Mouse (Mus musculus): ENCODE measurements around the gene Gm11639.
"Not testable (repeated sequence)": the region's sequence is repeated elsewhere in the genome, so short reads cannot be mapped to it uniquely, and the experiment has no call there.

Gm11639 gene

DNA sequence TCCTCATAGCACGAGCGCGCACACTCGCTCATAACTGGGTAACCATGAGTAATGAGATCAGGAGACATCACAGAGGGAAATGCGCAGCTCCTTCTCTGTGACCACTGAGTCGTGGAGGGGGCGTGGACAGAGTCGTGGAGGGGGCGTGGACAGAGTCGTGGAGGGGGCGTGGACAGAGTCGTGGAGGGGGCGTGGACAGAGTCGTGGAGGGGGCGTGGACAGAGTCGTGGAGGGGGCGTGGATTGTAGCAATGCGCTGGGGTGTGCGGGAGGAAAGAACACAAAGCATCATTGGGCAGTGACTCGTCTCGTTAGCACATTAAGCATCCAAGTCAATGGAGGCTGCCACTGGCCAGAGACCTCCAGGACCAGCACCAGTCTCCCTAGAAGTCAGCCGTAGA lies 426.9 kb downstream of the Gm11639 start:
- in situ Hi-C loops (cut with MboI, MseI): not testable (repeated sequence)

DNA sequence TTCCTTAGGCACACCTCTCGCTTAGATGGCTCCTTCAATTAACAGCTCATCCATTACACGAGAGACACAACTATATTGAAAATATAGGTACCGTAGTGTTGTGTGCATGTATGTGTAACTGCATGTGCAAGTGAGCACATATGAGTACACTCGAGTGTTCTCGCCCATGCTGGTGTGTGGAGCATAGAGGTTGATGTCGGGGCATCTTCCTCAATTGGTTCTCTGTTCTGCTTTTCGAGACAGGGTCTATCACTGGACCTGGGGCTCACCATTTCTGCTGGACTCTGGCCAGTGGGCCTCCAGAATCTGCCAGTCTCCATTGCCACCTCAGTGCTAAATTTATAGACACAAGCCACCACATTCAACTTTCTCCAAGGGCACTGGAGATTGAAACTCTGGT lies 432.3 kb downstream of the Gm11639 start:
- in situ Hi-C loops (cut with MboI, MseI): no loop called here

DNA sequence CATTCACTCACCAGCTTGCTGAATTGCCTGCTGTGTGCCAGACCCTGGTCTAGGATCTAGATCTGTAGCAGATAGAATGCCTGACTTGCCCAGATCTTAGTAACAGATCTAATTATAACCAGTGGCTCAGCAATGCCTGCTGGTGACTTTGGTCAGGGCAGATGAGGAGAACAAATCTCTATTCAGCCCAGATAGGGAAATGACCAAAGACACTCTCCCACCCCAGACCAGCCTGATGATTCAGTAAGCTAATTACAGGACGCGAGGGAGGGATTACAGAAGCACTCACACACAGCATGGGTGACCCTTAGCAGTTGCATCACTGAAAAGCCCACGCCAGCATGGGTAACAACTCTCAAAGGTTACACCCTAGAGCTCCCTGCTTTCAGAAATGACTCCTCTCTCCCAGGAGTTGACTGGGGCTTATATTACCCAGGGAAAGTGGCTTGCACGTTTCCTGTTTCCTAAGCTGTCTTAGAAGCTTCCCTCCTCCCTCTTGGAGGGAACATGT lies 435.1 kb downstream of the Gm11639 start:
- in situ Hi-C loops (cut with MboI, MseI): no loop called here

DNA sequence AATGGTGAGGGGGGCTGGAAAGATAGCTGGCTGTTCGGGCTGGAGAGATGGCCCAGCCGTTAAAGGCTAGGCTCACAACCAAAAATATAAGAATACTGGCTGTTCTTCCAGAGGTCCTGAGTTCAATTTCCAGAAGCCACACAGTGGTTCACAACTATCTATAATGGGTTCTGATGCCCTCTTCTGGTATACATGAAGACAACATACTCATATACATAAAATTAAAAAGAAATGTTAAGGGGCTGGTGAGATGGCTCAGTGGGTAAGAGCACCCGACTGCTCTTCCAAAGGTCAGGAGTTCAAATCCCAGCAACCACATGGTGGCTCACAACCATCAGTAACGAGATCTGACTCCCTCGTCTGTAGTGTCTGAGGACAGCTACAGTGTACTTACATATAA lies 436.3 kb downstream of the Gm11639 start:
- in situ Hi-C loops (cut with MboI, MseI): not testable (repeated sequence)

DNA sequence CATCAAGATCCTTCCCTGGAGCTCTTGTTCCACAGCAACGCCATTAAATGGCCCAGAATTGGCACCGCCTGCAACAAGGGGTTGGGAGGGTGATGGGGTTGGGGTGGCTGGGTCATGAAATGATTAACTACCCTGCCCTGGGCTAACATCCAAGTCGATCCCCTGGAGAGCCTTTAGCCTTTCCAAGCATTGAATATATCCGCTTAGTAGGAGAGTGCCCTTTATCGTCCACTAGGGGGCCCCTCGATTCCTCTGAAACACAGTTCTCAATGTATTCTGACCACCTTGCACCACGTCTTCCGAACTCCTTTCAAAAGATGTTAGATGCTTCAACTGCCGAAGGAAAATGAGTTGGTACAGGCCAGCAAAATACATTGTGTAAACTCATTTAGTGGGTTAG lies 438.5 kb downstream of the Gm11639 start:
- in situ Hi-C loops (cut with MboI, MseI): no loop called here

DNA sequence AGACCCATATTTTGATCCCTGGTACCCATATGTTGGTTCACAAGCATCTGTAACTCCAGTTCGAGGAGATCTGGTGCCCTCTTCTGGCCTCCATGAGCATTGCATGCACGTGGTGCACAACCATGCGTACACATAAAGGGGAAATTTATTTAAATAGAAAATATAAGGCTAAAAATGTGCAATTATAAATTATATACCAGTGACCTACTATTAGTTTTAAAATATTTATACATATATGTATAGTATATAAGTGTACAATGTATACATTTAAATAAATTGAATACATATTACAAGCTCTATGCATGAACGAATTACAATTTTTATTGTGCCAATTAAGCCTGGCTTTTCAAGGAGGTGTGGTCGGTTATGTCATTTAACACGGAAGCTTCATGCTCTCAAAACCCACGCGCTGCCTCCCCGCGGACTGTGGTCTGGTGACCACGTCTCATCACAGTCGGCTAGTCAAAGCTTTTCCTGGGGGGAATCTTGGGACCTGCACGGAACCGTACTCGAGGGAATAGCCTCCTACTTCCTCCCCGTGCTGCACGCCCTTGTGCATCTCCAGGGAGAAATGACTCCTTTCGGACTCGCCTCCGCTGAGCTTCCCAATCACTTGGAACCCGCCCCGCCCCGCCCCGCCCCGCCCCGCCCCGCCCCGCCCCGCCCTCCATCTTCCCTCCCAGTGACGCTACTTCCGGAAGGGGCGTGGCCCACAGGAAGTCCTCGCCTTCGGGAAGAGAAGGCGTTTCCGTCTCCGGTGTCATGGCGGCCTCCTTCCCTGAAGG lies 440.4 kb downstream of the Gm11639 start, which contains the start of gene Mettl2:
Mettl2 (plus strand) TSS at position 691 of the 785 bp plus-strand sequence.
- in situ Hi-C loops (cut with MboI, MseI): no loop called here

DNA sequence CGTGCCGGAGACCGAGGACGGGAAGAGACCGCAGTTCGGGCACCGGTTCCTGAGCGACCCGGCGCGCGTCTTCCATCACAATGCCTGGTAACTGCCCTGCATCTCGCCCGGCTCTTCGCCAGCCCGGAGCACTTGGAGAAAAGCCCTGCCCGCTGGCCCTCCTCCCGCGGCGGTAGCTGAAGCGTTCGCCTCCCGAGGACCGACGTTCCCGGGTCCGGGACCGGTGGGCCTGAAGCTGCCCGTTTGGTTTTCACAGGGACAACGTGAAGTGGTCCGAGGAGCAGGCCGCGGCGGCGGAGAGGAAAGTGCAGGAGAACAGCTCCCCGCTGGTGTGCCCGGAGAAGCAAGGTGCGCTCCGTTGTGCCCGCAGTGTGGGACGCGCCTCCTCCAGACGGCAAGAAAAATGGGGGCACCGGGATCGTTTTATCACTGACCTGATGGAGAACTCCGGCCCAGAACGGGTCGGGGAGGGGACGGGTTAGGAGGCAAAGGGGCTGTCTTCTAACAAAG lies 441.1 kb downstream of the Gm11639 start:
- in situ Hi-C loops (cut with MboI, MseI): no loop called here

DNA sequence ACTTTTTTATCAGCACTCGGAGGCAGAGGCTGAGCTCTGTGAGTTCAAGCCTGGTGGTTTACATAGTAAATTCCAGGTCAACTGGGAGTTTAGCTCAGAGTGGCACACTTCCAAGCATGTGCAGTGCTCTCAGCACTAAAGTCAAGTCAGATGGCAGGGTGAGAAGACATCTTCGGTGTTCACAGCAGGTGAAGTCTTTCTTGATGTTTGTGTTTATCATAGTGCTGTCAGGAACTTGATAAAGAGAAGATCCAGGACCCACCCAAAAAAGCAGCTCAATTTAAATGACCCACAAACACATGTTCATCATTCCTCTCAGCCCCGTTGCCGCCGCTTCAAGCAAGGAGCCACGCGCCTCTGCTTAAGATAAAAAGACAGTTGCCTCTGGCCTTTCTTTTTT lies 450.2 kb downstream of the Gm11639 start:
- in situ Hi-C loops (cut with MboI, MseI): no loop called here

DNA sequence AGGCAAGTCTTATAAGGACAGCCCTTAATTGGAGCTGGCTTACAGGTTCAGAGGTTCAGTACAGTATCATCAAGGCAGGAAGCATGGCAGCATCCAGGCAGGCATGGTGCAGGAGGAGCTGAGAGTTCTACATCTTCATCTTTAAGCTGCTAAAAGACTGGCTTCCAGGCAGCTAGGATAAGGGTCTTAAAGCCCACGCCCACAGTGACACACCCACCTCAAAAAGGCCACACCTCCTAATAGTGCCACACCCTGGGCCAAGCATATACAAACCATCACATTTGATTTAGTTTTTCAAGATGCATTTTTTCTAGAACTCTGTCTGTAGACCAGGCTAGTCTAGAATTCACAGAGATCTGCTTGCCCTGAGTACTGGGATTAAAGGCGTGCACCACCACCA lies 451.7 kb downstream of the Gm11639 start:
- in situ Hi-C loops (cut with MboI, MseI): not testable (repeated sequence)

DNA sequence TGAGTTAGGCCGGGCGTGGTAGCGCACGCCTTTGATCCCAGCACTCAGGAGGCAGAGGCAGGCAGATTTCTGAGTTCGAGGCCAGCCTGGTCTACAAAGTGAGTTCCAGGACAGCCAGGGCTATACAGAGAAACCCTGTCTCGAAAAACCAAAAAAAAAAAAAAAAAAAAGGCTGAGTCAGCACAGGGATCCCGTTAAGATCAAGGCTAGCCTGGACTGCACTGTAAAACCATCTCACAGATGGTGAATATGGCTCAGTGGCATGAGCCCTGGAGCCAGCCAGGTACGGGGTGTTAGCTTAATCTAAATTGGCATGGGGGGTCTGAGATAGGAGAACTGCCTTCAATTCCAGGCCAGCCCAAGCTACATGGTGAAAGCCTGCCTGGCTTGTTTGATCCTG lies 455.0 kb downstream of the Gm11639 start:
- in situ Hi-C loops (cut with MboI, MseI): loop anchor here (5.0 kb wide), 1 partner anchor 37 kb away; the partner anchor contains the start of gene Tlk2

DNA sequence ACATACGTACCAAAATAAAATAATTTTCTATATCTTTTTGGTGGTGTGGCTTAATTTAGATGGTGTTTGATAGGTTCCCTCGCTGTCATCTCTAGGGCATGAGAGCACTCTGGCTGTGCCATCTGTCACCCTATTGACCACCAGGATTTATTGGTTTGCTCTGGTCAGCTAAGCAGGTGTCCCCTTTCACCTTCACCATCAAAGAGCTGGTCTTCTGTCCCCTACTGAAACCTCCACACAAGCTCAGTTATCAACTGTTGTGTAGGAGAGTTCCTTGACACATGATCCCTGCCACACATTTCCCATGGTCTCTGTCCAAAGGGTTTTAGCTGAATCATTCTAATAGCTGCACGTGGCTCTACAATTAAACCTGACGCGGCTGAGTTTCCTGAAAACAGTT lies 455.6 kb downstream of the Gm11639 start:
- in situ Hi-C loops (cut with MboI, MseI): loop anchor here (5.0 kb wide), 1 partner anchor 36 kb away; the partner anchor contains the start of gene Tlk2

DNA sequence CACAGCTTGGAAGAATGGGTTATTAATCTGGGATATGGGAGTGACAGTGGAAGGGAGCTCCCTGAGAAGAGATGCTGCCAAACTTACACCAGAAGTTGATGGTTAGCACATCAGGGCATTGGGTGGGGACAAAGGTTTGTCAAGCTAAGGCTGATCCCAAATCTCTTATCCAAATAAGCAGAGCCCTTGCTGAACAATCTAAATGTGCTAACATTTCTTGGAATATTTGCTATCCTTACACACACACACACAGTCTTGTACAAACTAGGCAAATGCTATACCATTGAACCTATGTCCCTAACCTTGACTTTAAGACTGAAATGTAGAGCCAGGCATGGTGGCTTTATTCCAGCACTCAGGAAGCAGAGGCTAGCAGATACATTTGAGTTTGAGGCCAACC lies 458.1 kb downstream of the Gm11639 start:
- in situ Hi-C loops (cut with MboI, MseI): loop anchor here (5.0 kb wide), 1 partner anchor 34 kb away; the partner anchor contains the start of gene Tlk2

DNA sequence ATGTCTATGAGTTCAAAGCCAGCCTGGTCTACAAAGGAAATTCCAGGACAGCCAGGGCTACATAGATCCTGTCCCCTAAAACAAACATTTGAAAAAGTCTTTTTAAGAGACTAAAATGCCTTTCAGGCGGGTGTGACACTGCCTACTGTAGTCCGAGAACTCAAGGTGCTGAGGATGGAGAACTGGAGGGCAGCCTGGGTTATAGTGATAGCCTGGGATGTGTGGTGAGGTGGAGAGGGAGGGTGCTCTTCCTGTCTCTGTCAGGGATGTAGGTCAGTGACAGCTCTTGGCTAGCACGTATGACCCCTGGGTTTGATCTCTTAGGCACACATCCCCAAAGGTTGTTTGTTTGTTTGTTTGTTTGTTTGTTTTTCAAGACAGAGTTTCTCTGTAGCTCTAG lies 458.6 kb downstream of the Gm11639 start:
- in situ Hi-C loops (cut with MboI, MseI): loop anchor here (5.0 kb wide), 1 partner anchor 33 kb away; the partner anchor contains the start of gene Tlk2

DNA sequence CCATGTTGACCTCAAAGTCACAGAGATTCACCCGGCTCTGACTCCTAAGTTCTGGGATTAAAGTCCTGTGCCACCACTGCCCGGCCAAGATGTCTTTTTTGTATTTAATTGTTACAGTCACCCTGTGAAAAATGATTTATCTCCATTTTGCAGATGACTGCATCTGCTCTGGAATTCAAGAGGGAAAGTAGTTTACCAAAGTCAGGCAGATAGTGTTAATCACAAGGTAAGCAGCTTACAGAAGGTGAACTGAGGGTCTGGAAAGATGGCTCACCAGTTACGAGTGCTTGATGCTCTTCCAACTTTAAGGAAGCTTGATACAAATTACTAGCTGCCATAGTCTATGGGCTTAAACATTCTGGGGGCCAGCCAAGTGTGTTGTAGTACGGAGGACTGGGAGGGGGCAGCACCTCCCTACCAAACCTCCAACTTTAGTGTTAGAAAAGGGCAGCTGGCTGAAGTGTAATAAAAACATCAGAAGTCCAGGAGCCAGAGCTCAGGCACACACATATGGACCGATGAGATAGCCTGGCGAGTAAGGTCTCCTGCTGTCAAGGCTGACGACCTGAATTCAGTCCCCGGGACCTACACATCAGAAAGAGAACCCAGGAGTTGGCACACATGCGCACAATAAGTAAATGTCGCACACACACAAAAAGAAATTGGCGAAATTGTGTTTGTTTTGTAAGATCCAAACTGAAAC lies 459.2 kb downstream of the Gm11639 start:
- in situ Hi-C loops (cut with MboI, MseI): loop anchor here (5.0 kb wide), 1 partner anchor 33 kb away; the partner anchor contains the start of gene Tlk2

DNA sequence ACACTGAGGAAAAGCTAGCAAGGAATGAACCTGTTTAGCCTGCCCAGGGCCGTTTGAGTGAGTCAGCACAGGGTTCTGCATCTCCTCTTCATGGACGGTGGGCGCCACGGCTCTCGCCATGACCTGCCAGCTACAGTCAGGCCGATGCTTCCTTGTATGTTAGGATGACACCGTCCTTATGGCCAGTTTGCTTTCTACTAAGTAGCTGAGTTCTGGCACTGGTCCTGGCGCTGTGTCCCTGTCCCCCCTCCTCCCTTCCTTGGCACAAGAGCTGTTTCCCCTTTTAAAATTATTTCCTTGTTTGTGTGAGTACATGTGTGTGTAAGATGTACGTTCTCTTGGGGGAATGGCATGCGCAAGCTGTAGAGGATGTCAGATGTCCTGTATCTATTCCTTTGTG lies 459.7 kb downstream of the Gm11639 start:
- in situ Hi-C loops (cut with MboI, MseI): no loop called here

DNA sequence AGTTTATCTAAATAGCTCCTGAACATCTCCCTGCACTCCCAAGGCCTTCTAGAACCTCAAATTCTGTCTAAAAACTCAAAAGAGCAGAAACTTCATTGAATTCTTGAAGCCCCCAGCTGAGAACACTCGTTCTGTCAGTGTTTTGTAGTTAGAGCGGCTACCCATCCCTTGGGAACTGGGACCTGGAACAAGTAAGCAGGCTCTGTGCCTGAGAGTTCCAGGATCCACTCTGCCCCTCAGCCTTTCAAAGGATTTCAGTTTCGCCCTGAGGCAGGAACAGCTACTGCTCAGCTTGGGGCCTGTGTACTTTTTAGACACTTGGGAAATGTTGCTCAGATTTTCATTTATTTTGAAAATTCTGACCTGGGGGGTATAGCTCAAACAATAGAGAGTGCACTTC lies 461.1 kb downstream of the Gm11639 start, which contains the start of gene Gm10842:
Gm10842 (plus strand) TSS at position 301 of the 400 bp plus-strand sequence.
- in situ Hi-C loops (cut with MboI, MseI): no loop called here

DNA sequence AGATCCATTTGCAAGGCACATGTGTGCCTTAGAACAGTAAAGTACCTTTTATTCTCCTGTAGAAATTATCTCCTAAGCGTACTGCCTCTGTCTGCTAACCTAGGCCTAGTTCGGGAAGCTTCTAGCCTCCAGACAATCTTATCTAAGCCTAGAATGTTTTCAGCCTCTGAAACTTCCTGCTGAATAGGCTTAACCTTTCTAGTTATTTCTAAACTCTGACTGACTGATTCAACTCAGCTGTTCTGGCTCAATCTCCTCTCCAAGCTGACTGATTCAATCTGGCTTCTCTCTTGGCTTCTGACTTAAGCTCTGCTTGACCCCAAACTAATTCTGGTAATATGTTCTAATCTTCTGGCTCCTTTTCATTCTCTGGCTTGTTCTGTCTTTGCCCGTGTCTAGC lies 463.8 kb downstream of the Gm11639 start:
- in situ Hi-C loops (cut with MboI, MseI): no loop called here

DNA sequence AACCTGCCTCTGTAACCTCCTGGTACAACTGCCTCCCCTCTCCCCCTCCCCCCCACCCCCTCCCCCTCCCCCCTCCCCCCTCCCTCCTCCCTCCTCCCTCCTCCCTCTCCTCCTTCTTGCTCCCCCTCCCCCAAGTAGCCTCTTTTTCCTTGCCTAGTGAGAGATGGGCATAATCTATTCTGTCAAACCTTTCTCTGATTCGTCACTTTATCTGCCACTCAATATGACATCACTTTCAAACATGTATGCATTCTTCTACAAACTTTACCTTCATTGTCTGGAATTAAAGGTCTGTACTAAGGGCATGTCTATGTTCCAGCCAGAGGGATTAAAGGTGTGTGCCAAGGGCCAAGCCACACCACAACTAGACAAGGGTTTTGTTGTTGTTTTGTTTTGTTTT lies 464.3 kb downstream of the Gm11639 start:
- in situ Hi-C loops (cut with MboI, MseI): no loop called here

DNA sequence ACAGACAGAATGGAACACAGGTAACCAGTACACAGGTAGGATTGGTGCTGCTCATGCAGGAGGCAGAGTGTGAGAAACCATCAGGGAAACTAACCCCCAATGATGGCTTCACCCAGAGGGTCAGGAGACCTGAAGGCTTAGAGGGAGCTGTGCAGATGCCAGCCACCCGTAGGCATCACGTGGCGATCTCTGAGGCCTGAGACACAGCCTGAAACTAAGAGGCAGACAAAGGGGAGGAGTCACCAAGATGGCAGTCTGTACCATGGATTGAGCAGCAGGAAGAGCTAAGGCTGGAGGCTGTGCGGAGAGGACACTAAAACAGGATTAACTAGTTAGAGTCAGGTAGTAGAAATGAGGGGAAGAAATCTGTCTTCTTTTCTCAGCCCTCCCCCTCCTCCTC lies 465.2 kb downstream of the Gm11639 start:
- in situ Hi-C loops (cut with MboI, MseI): no loop called here

DNA sequence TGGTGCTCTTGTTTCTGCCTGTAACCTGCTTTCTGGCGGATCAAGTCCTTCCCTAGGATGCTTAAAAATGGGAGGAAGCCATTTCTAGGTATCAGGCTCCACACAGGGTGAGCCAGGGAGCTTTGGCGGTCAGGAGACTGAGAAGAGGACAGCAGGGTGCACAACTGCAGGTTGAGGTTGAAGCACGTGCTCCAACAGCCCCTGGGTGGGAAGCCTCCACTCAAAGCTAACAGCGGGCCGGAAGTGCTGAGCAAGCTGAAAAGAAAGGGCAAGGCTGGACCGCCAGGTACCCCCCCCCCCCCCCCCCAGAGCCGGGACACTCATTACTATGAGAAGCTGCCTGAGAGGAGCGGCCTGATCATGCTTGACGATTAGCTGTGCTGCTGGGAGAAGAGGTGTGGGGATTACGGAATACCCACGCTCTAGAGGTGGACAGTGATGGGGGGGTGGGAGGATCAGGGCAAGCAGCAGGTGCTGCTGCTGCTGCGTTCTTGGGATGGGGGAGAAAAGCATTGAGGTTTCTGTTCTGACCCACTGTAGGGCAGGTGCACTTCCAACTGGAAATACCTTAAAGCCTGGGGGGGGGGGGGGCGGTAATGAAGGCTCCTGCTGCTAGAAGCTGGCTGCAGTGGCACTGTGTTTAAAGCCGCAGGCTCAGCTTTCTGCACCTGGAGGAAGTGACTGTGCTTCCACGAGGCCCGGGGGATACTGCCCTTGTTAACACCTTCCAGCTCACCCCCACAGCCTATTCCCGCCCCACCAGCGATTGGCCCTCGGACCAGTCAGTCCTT lies 465.9 kb downstream of the Gm11639 start:
- in situ Hi-C loops (cut with MboI, MseI): no loop called here

DNA sequence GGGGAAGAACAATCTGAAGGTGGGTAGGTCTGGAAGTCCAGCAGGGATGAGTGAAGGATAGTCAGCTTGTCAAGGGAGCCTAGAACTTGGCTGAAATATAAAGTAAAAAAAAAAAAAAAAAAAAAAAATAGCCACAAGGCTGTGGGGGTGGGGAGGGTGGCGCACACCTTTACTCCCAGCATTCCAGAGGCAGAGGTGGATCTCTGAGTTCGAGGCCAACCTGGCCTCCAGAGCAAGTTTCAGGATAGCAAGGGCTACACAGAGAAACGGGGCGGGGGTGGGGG lies 466.5 kb downstream of the Gm11639 start:
- in situ Hi-C loops (cut with MboI, MseI): no loop called here

Data from regulatory T cell (primary cell).